In the genomic region with DNA sequence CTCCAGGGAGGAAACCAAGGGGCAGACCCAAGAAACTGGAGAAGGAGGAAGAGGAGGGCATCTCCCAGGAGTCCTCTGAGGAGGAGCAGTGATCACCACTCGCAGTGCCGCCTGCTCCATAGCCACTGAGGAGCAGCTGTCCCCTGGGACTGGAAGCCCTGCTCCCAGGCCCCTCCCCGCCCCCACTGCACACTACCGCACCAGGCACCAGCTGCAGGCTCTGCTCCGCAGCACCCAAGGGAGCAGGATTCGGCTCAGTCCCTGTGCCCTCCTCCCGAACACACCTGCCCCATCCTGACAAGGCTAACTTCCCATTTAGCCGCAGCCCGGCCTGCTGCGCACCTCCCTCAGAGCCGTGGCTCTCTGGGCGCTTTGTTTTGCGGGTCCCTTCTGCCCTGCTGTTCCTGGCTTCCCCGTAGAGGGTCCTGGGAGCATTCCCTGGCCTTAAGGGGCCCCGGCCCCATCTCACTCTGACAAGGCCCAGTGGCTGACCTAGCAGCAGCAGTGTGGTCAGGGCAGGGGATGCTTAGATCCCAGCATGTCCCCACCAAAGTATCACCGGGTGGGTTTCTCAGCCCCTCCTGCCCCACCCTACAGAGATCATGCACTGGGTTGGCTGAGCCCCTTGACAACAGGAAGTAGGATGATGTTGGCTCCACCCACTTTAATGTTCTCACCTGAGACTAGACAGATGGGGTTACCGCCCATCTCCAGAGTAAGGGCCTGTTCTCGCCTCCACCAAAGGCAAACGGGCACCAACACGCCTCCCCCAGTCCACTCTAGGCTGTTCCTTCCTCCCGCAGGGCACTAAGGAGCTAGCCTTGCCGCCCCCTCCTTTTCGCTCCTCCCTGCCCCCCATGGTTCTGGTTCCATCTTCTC, we compare ENCODE assay signal across 9 mouse cellular contexts. TPM values are rescaled to one million over a fixed set of nuclear protein-coding genes. Genes with fewer than 3 reads are reported as not detected.
DNase-seq lines count a peak whose midpoint lies in the region; ATAC-seq and TF ChIP-seq lines count a peak whose summit lies in the region.
"Not testable (repeated sequence)": the region's sequence is repeated elsewhere in the genome, so short reads cannot be mapped to it uniquely, and the experiment has no call there.
"Had no signal": no experiment of that assay in that cellular context is flagged by ENCODE, and none has a peak within 500 bp of the region (broad histone marks: within the 10 kb centered on the region; RNA-seq: fewer than 3 reads in every experiment).

No protein-coding gene starts in this region.

- not testable (repeated sequence) for H3K4me3 ChIP-seq in G1E (ENCODE audit: low read depth, low read length); embryonic facial prominence, embryonic 14.5 days (ENCODE audit: low read depth, low read length); hindbrain, embryonic 13.5 days; lung, embryonic 16.5 days (ENCODE audit: low read length); midbrain, embryonic 16.5 days (ENCODE audit: low read depth, low read length); stomach, embryonic 16.5 days (replicated peaks; ENCODE audit: low read length)
- H3K4me3 ChIP-seq in heart, embryonic 10.5 days = peak overlapping the region; percentile 36
- H3K4me3 ChIP-seq in kidney, embryonic 15.5 days (replicated peaks) = 0 out of 2 replicates have a peak overlapping the region, but pooled peaks have one; percentile 2

- WGBS in embryonic facial prominence, embryonic 14.5 days = no CpG with 5 or more reads among the region's 23 CpGs
- 3% methylated on average over 5 of the region's 23 CpGs for WGBS in heart, embryonic 10.5 days
- 25% methylated on average over 4 of the region's 23 CpGs for WGBS in hindbrain, embryonic 13.5 days
- 12% methylated on average over 5 of the region's 23 CpGs for WGBS in kidney, embryonic 15.5 days
- WGBS in lung, embryonic 16.5 days = 0% methylated on average over 2 of the region's 23 CpGs
- WGBS in midbrain, embryonic 16.5 days = 17% methylated on average over 1 of the region's 23 CpGs
- 12% methylated on average over 7 of the region's 23 CpGs for WGBS in stomach, embryonic 16.5 days

- not testable (repeated sequence) for H3K4me1 ChIP-seq in G1E (ENCODE audit: insufficient read depth, low read depth, low read length); embryonic facial prominence, embryonic 14.5 days (ENCODE audit: control insufficient read depth, insufficient read depth, low read length); heart, embryonic 10.5 days; hindbrain, embryonic 13.5 days (replicated peaks); kidney, embryonic 15.5 days; lung, embryonic 16.5 days (replicated peaks; ENCODE audit: control insufficient read depth, insufficient read depth, low read length); midbrain, embryonic 16.5 days (ENCODE audit: control insufficient read depth, insufficient read depth, low read length); stomach, embryonic 16.5 days (ENCODE audit: control insufficient read depth, insufficient read depth, low read length)

- not testable (repeated sequence) for TF ChIP-seq CTCF in G1E (IDR thresholded peaks at IDR 0.05; ENCODE audit: low read depth, low read length)

- H3K4me2 ChIP-seq in embryonic facial prominence, embryonic 14.5 days (ENCODE audit: low read depth, low read length) = peak overlapping the region; percentile 28
- peak overlapping the region; percentile 26; the same call in 1 of the 2 replicates for H3K4me2 ChIP-seq in hindbrain, embryonic 13.5 days
- H3K4me2 ChIP-seq in kidney, embryonic 15.5 days = peak overlapping the region; percentile 47
- H3K4me2 ChIP-seq in lung, embryonic 16.5 days (ENCODE audit: low read depth, low read length) = peak overlapping the region; percentile 16
- not testable (repeated sequence) for H3K4me2 ChIP-seq in midbrain, embryonic 16.5 days (ENCODE audit: low read length)
- H3K4me2 ChIP-seq in stomach, embryonic 16.5 days (ENCODE audit: low read depth, low read length) = peak overlapping the region; percentile 24; the same call in 1 of the 2 replicates

- H3K9me3 ChIP-seq in G1E (replicated peaks) = peaks cover 25% of the 10 kb centered on the region
- not testable (repeated sequence) for H3K9me3 ChIP-seq in embryonic facial prominence, embryonic 14.5 days (ENCODE audit: control insufficient read depth, low read length); heart, embryonic 10.5 days; hindbrain, embryonic 13.5 days; kidney, embryonic 15.5 days (replicated peaks); midbrain, embryonic 16.5 days (replicated peaks; ENCODE audit: control insufficient read depth, low read length, poor library complexity, severe bottlenecking)
- peaks cover 12% of the 10 kb centered on the region; the same call in 1 of the 2 replicates for H3K9me3 ChIP-seq in lung, embryonic 16.5 days (ENCODE audit: control insufficient read depth, low read length)
- peaks cover 13% of the 10 kb centered on the region for H3K9me3 ChIP-seq in stomach, embryonic 16.5 days (replicated peaks; ENCODE audit: control insufficient read depth, low read length)

- ATAC-seq in G1E (ENCODE audit: extremely low read depth, insufficient number of reproducible peaks, low FRiP score, poor library complexity, severe bottlenecking) = peak; percentile 28
- peak; percentile 80 for ATAC-seq in embryonic facial prominence, embryonic 14.5 days (ENCODE audit: low read depth)
- ATAC-seq in hindbrain, embryonic 13.5 days (ENCODE audit: low FRiP score) = not testable (repeated sequence)
- ATAC-seq in kidney, embryonic 15.5 days (replicated peaks; ENCODE audit: low FRiP score) = peak; percentile 61; the same call in 1 of the 2 replicates
- ATAC-seq in lung, embryonic 16.5 days (ENCODE audit: low read depth) = peak; percentile 27
- ATAC-seq in midbrain, embryonic 16.5 days = 0 out of 2 replicates have a peak, but pooled peaks have one; percentile 42
- ATAC-seq in stomach, embryonic 16.5 days (ENCODE audit: insufficient read depth, low FRiP score) = peak; percentile 51

- not testable (repeated sequence) for H3K9ac ChIP-seq in embryonic facial prominence, embryonic 14.5 days (ENCODE audit: low read depth, low read length); hindbrain, embryonic 13.5 days; kidney, embryonic 15.5 days; lung, embryonic 16.5 days (ENCODE audit: low read length); midbrain, embryonic 16.5 days (ENCODE audit: low read depth, low read length); stomach, embryonic 16.5 days (ENCODE audit: low read length)

- not testable (repeated sequence) for H3K27ac ChIP-seq in embryonic facial prominence, embryonic 14.5 days (replicated peaks; ENCODE audit: low read depth, low read length); heart, embryonic 10.5 days; hindbrain, embryonic 13.5 days; kidney, embryonic 15.5 days; lung, embryonic 16.5 days (ENCODE audit: low read length); midbrain, embryonic 16.5 days (ENCODE audit: low read length); stomach, embryonic 16.5 days (ENCODE audit: low read length)

- peaks cover 30% of the 10 kb centered on the region for H3K27me3 ChIP-seq in G1E (ENCODE audit: insufficient read depth, low read length)
- H3K27me3 ChIP-seq in embryonic facial prominence, embryonic 14.5 days (replicated peaks; ENCODE audit: control insufficient read depth, insufficient read depth, low read length); kidney, embryonic 15.5 days; lung, embryonic 16.5 days (ENCODE audit: control insufficient read depth, insufficient read depth, low read depth, low read length); midbrain, embryonic 16.5 days (ENCODE audit: control insufficient read depth, insufficient read depth, low read depth, low read length); stomach, embryonic 16.5 days (ENCODE audit: control insufficient read depth, insufficient read depth, low read length): not testable (repeated sequence)
- H3K27me3 ChIP-seq in heart, embryonic 10.5 days (ENCODE audit: insufficient read depth, poor library complexity, severe bottlenecking) = peaks cover 41% of the 10 kb centered on the region
- H3K27me3 ChIP-seq in hindbrain, embryonic 13.5 days = peaks cover 20% of the 10 kb centered on the region

- H3K36me3 ChIP-seq in G1E (replicated peaks); embryonic facial prominence, embryonic 14.5 days (ENCODE audit: control insufficient read depth, insufficient read depth, low read length); heart, embryonic 10.5 days; hindbrain, embryonic 13.5 days; kidney, embryonic 15.5 days; lung, embryonic 16.5 days (ENCODE audit: control insufficient read depth, insufficient read depth, low read length); midbrain, embryonic 16.5 days (ENCODE audit: control insufficient read depth, insufficient read depth, low read length); stomach, embryonic 16.5 days (ENCODE audit: control insufficient read depth, insufficient read depth, low read length): not testable (repeated sequence)

- DNase-seq in G1E (ENCODE audit: low spot score); embryonic facial prominence, embryonic 14.5 days (ENCODE audit: low spot score); heart, embryonic 10.5 days (ENCODE audit: low spot score): not testable (repeated sequence)

RNA-seq across cellular contexts. Expression of a gene that starts 0.8 kb away (rescaled TPM):
- total RNA-seq in G1E (2014; fragmentation: Nextera tagmentation) (568 and 661 TPM in 2 replicates), G1E (2017) (112 and 114 TPM in 2 replicates)
- 2,501 and 3,141 TPM in 2 replicates for polyA plus RNA-seq in G1E (2012)
- 3.0 and 4.8 TPM in 2 replicates for polyA plus RNA-seq in embryonic facial prominence, embryonic 14.5 days (2014; fragmentation: Nextera tagmentation; extraction: Ambion mirVana)
- 6.4 and 7.7 TPM in 2 replicates for polyA plus RNA-seq in heart, embryonic 10.5 days (2016; fragmentation: Nextera tagmentation; extraction: Ambion mirVana)
- polyA plus RNA-seq in hindbrain, embryonic 13.5 days (2015; fragmentation: Nextera tagmentation; extraction: Ambion mirVana) = 0.94 and 2.1 TPM in 2 replicates
- polyA plus RNA-seq in kidney, embryonic 15.5 days (2015; fragmentation: Nextera tagmentation; extraction: Ambion mirVana) = 3.8 and 6.1 TPM in 2 replicates
- 3.9 and 5.0 TPM in 2 replicates for polyA plus RNA-seq in lung, embryonic 16.5 days (2015; fragmentation: Nextera tagmentation; extraction: Ambion mirVana)
- 1.3 and 2.8 TPM in 2 replicates for polyA plus RNA-seq in midbrain, embryonic 16.5 days (2015; fragmentation: Nextera tagmentation; extraction: Ambion mirVana)
- polyA plus RNA-seq in stomach, embryonic 16.5 days (2015; fragmentation: Nextera tagmentation; extraction: Ambion mirVana) = 3.9 and 8.1 TPM in 2 replicates

RNA-seq across cellular contexts. Expression of a gene that starts 20.6 kb away (rescaled TPM):
- total RNA-seq in G1E (2014; fragmentation: Nextera tagmentation) (18.4 and 24.2 TPM in 2 replicates), G1E (2017) (3.5 and 4.1 TPM in 2 replicates)
- 55.0 and 67.6 TPM in 2 replicates for polyA plus RNA-seq in G1E (2012)
- 32.5 and 36.9 TPM in 2 replicates for polyA plus RNA-seq in embryonic facial prominence, embryonic 14.5 days (2014; fragmentation: Nextera tagmentation; extraction: Ambion mirVana)
- polyA plus RNA-seq in heart, embryonic 10.5 days (2016; fragmentation: Nextera tagmentation; extraction: Ambion mirVana) = 28.4 and 30.4 TPM in 2 replicates
- 98.0 and 98.5 TPM in 2 replicates for polyA plus RNA-seq in hindbrain, embryonic 13.5 days (2015; fragmentation: Nextera tagmentation; extraction: Ambion mirVana)
- 36.5 and 39.9 TPM in 2 replicates for polyA plus RNA-seq in kidney, embryonic 15.5 days (2015; fragmentation: Nextera tagmentation; extraction: Ambion mirVana)
- polyA plus RNA-seq in lung, embryonic 16.5 days (2015; fragmentation: Nextera tagmentation; extraction: Ambion mirVana) = 39.3 and 43.0 TPM in 2 replicates
- polyA plus RNA-seq in midbrain, embryonic 16.5 days (2015; fragmentation: Nextera tagmentation; extraction: Ambion mirVana) = 133 and 145 TPM in 2 replicates
- polyA plus RNA-seq in stomach, embryonic 16.5 days (2015; fragmentation: Nextera tagmentation; extraction: Ambion mirVana) = 41.1 and 43.8 TPM in 2 replicates

RNA-seq across cellular contexts. Expression of a gene that starts 20.7 kb away (rescaled TPM):
- 109 and 111 TPM in 2 replicates for total RNA-seq in G1E (2014; fragmentation: Nextera tagmentation)
- total RNA-seq in G1E (2017) = 110 and 144 TPM in 2 replicates
- polyA plus RNA-seq in G1E (2012) = 65.9 and 66.5 TPM in 2 replicates
- 207 and 219 TPM in 2 replicates for polyA plus RNA-seq in embryonic facial prominence, embryonic 14.5 days (2014; fragmentation: Nextera tagmentation; extraction: Ambion mirVana)
- polyA plus RNA-seq in heart, embryonic 10.5 days (2016; fragmentation: Nextera tagmentation; extraction: Ambion mirVana) = 184 and 208 TPM in 2 replicates
- 265 and 274 TPM in 2 replicates for polyA plus RNA-seq in hindbrain, embryonic 13.5 days (2015; fragmentation: Nextera tagmentation; extraction: Ambion mirVana)
- polyA plus RNA-seq in kidney, embryonic 15.5 days (2015; fragmentation: Nextera tagmentation; extraction: Ambion mirVana) = 200 and 215 TPM in 2 replicates
- 187 and 188 TPM in 2 replicates for polyA plus RNA-seq in lung, embryonic 16.5 days (2015; fragmentation: Nextera tagmentation; extraction: Ambion mirVana)
- polyA plus RNA-seq in midbrain, embryonic 16.5 days (2015; fragmentation: Nextera tagmentation; extraction: Ambion mirVana) = 270 and 288 TPM in 2 replicates
- polyA plus RNA-seq in stomach, embryonic 16.5 days (2015; fragmentation: Nextera tagmentation; extraction: Ambion mirVana) = 166 and 167 TPM in 2 replicates

RNA-seq across cellular contexts. Expression of a gene that starts 31.4 kb away (rescaled TPM):
- total RNA-seq in G1E (2014; fragmentation: Nextera tagmentation) = not detected in 2 replicates
- total RNA-seq in G1E (2017) = not detected in 2 replicates
- polyA plus RNA-seq in G1E (2012) = not detected in 2 replicates
- 58.3 and 113 TPM in 2 replicates for polyA plus RNA-seq in embryonic facial prominence, embryonic 14.5 days (2014; fragmentation: Nextera tagmentation; extraction: Ambion mirVana)
- 1.1 and 1.3 TPM in 2 replicates for polyA plus RNA-seq in heart, embryonic 10.5 days (2016; fragmentation: Nextera tagmentation; extraction: Ambion mirVana)
- 0.49 TPM in 1 of 2 replicates, not detected in the other for polyA plus RNA-seq in hindbrain, embryonic 13.5 days (2015; fragmentation: Nextera tagmentation; extraction: Ambion mirVana)
- 2.4 and 3.4 TPM in 2 replicates for polyA plus RNA-seq in kidney, embryonic 15.5 days (2015; fragmentation: Nextera tagmentation; extraction: Ambion mirVana)
- polyA plus RNA-seq in lung, embryonic 16.5 days (2015; fragmentation: Nextera tagmentation; extraction: Ambion mirVana) = 194 and 348 TPM in 2 replicates
- polyA plus RNA-seq in midbrain, embryonic 16.5 days (2015; fragmentation: Nextera tagmentation; extraction: Ambion mirVana) = 0.87 and 1.6 TPM in 2 replicates
- polyA plus RNA-seq in stomach, embryonic 16.5 days (2015; fragmentation: Nextera tagmentation; extraction: Ambion mirVana) = 112 and 150 TPM in 2 replicates
- total RNA-seq: MEL had no signal

RNA-seq across cellular contexts. Expression of a gene that starts 32.8 kb away (rescaled TPM):
- total RNA-seq in G1E (2014; fragmentation: Nextera tagmentation) = 63.3 and 67.4 TPM in 2 replicates
- 49.2 and 54.7 TPM in 2 replicates for total RNA-seq in G1E (2017)
- polyA plus RNA-seq in G1E (2012) = 142 and 166 TPM in 2 replicates
- 51.0 and 63.8 TPM in 2 replicates for polyA plus RNA-seq in embryonic facial prominence, embryonic 14.5 days (2014; fragmentation: Nextera tagmentation; extraction: Ambion mirVana)
- polyA plus RNA-seq in heart, embryonic 10.5 days (2016; fragmentation: Nextera tagmentation; extraction: Ambion mirVana) = 70.5 and 88.8 TPM in 2 replicates
- 45.6 and 48.6 TPM in 2 replicates for polyA plus RNA-seq in hindbrain, embryonic 13.5 days (2015; fragmentation: Nextera tagmentation; extraction: Ambion mirVana)
- polyA plus RNA-seq in kidney, embryonic 15.5 days (2015; fragmentation: Nextera tagmentation; extraction: Ambion mirVana) = 74.2 and 87.2 TPM in 2 replicates
- 74.0 and 80.9 TPM in 2 replicates for polyA plus RNA-seq in lung, embryonic 16.5 days (2015; fragmentation: Nextera tagmentation; extraction: Ambion mirVana)
- 38.1 and 42.2 TPM in 2 replicates for polyA plus RNA-seq in midbrain, embryonic 16.5 days (2015; fragmentation: Nextera tagmentation; extraction: Ambion mirVana)
- polyA plus RNA-seq in stomach, embryonic 16.5 days (2015; fragmentation: Nextera tagmentation; extraction: Ambion mirVana) = 60.6 and 69.3 TPM in 2 replicates

Comparison
In these comparisons a context has a peak if more than half of its experiments do, and no peak if none do; other contexts are left out.
1. RNA of a gene that starts 0.8 kb away (polyA plus RNA-seq): 2,501 to 3,141 TPM in G1E; 6.4 to 7.7 TPM in heart, embryonic 10.5 days, 3.9 to 5.0 TPM in lung, embryonic 16.5 days, 3.9 to 8.1 TPM in stomach, embryonic 16.5 days, 3.8 to 6.1 TPM in kidney, embryonic 15.5 days, 3.0 to 4.8 TPM in embryonic facial prominence, embryonic 14.5 days, 1.3 to 2.8 TPM in midbrain, embryonic 16.5 days and 0.94 to 2.1 TPM in hindbrain, embryonic 13.5 days; every median in the first group is over 100 times any median in the second.